Mouse (Mus musculus) G1E (cell line): ENCODE measurements around the gene Borcs6.

Source experiments
- CTCF ChIP-seq: IDR thresholded peaks from 2 replicates; pipeline ENCODE4 v1.5.1; 2012; ENCODE audit warnings: low read depth, low read length, inconsistent platforms, mixed read lengths
- GATA1 ChIP-seq: IDR thresholded peaks from 2 replicates; pipeline ENCODE4 v1.6.1; 2012; ENCODE audit warnings: borderline replicate concordance, low read length, inconsistent platforms, mixed read lengths

DNA sequence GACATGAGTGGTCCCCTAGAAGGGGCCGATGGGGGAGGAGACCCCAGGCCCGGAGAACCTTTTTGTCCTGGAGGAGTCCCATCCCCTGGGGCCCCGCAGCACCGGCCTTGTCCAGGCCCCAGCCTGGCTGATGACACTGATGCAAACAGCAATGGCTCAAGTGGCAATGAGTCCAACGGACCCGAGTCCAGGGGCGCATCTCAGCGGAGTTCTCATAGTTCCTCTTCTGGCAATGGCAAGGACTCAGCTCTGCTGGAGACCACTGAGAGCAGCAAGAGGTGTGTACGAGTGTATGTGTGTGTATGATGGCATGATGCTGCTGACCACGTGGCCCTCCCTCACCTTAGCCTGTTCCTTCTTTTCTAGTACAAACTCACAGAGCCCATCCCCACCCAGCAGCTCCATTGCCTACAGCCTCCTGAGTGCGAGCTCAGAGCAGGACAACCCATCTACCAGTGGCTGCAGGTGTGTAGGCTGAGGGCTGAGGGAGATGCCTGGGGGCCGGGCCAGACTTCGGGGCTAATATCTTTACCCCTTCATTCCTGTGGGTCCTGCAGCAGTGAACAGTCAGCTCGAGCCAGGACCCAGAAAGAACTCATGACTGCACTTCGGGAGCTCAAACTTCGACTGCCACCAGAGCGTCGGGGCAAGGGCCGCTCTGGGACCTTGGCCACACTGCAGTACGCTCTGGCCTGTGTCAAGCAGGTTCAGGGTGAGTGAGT, 41.3 kb downstream of the Borcs6 start:
- no peak for TF ChIP-seq GATA1
- TF ChIP-seq CTCF: no peak
